Mouse (Mus musculus): ENCODE measurements around the gene Gse1.

- TF ChIP-seq ZC3H11A (IDR thresholded peaks at IDR 0.05; ENCODE audit: borderline replicate concordance, low read depth, low read length) (no peak), MAFK (IDR thresholded peaks at IDR 0.05; ENCODE audit: insufficient read depth, low read depth, low read length) (no peak), CHD2 (IDR thresholded peaks at IDR 0.05; ENCODE audit: low read depth, low read length) (no peak)
Observed at GRCm38 (mm10) chr8:120433143-120433542, 204.9 kb downstream of the Gse1 start.
